Mouse (Mus musculus) stomach, embryonic 16.5 days (tissue): ENCODE measurements at regions not wholly inside any gene's neighbourhood (a gene's known extent, or its start where the extent isn't known, plus 50 kb on each side); places are given as distances from the start of the nearest gene placed in this dataset.
A peak's percentile ranks its signal among the peaks of the same experiment; 100 is the strongest.

Experiments used
- ATAC-seq: fragments of 200-750 bp; cut with Nextera tagmentation; 2 replicates; pipeline ENCODE4 v1.8.0; 2017; ENCODE audit warnings: moderate number of reproducible peaks, moderate TSS enrichment; ENCODE audit not compliant: insufficient read depth, low FRiP score
- H3K27ac ChIP-seq: fragments of 300-500 bp; sonication (generic); 2 replicates; pipeline ENCODE4 v1.5.1; 2014; ENCODE audit warnings: low read length
- H3K27me3 ChIP-seq: fragments of 300-500 bp; sonication (generic); 2 replicates; pipeline ENCODE4 v1.6.1; 2014; ENCODE audit warnings: low read length, control low read depth, mixed read lengths; ENCODE audit not compliant: control insufficient read depth, insufficient read depth
- H3K36me3 ChIP-seq: fragments of 300-500 bp; sonication (generic); 2 replicates; pipeline ENCODE4 v1.6.1; 2014; ENCODE audit warnings: low read length; ENCODE audit not compliant: control insufficient read depth, insufficient read depth
- H3K4me1 ChIP-seq: fragments of 300-500 bp; sonication (generic); 2 replicates; pipeline ENCODE4 v1.6.1; 2014; ENCODE audit warnings: low read length, control low read depth, mixed read lengths; ENCODE audit not compliant: control insufficient read depth, insufficient read depth
- H3K4me2 ChIP-seq: fragments of 300-500 bp; sonication (generic); 2 replicates; pipeline ENCODE4 v1.6.1; 2014; ENCODE audit warnings: low read depth, low read length, mixed read lengths
- H3K4me3 ChIP-seq: fragments of 300-500 bp; sonication (generic); replicated peaks from 2 replicates; pipeline ENCODE4 v1.5.1; 2014; ENCODE audit warnings: mild to moderate bottlenecking, low read length
- H3K9ac ChIP-seq: fragments of 300-500 bp; sonication (generic); 2 replicates; pipeline ENCODE4 v1.6.1; 2014; ENCODE audit warnings: low read length
- H3K9me3 ChIP-seq: fragments of 300-500 bp; sonication (generic); replicated peaks from 2 replicates; pipeline ENCODE4 v1.6.1; 2016; ENCODE audit warnings: low read length, control low read depth; ENCODE audit not compliant: control insufficient read depth
- WGBS: fragments of 180-500 bp; shearing (Covaris S2); extraction: QIAGEN DNeasy Blood & Tissue Kit; methylation state at CpG from one replicate; pipeline ENCODE4 v1.1.7; 2014; 5-methylcytosine and 5-hydroxymethylcytosine counted together

DNA sequence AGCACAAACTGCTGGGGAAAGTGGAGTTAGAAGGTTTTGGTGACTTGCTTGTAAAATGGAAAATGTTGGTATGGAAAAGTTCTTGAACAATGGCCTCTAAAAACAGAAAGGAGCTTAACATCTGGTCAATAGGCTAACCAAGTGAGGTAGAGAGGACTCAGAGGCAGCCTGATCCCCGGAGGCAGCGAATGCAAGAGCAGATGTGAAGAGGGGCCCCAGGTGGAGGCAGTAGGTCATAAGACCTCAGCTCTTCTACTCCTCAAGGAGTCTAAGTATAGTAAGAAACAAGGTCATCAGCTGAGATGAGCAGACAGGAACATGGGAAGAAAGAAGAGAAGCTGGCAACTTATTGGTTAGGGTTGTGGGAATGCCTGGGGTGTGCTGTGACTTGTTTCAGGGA lies 493.5 kb upstream of the Gm10131 start:
- H3K36me3 ChIP-seq = no peaks in the 10 kb centered on the region
- H3K27ac ChIP-seq = no peak overlapping the region
- ATAC-seq = no peak
- WGBS = 91% methylated on average over 2 of the region's 2 CpGs
- H3K27me3 ChIP-seq = no peaks in the 10 kb centered on the region
- H3K9ac ChIP-seq = no peak overlapping the region
- no peak overlapping the region for H3K4me3 ChIP-seq
- H3K4me1 ChIP-seq = no peaks in the 10 kb centered on the region
- H3K4me2 ChIP-seq = no peak overlapping the region
- H3K9me3 ChIP-seq = no peaks in the 10 kb centered on the region

DNA sequence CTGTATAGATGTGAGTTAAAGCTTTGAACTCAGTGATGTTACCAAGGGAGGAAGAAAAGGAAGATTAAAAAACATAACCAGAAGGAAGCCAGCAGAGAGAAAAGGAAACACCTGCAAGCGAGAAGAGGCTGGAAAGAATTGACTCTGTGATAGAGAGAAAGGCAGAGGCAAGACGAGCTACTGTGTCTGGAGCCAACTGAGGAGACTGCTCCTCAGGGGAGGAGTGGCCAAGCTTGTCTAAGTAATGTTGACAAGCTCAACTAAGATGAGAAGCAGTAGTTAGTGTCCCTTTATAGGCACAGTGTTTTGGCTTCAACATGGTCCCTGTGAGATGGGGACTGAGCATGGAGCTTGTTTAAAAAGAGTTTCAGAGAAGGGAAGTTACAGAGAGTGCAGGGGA lies 493.0 kb upstream of the Gm10131 start:
- no peak overlapping the region for H3K27ac ChIP-seq
- H3K27me3 ChIP-seq = no peaks in the 10 kb centered on the region
- no peaks in the 10 kb centered on the region for H3K36me3 ChIP-seq
- H3K9ac ChIP-seq = no peak overlapping the region
- 66% methylated on average over 2 of the region's 2 CpGs for WGBS
- no peaks in the 10 kb centered on the region for H3K9me3 ChIP-seq
- no peak overlapping the region for H3K4me2 ChIP-seq
- no peak overlapping the region for H3K4me3 ChIP-seq
- no peak for ATAC-seq
- H3K4me1 ChIP-seq = no peaks in the 10 kb centered on the region

DNA sequence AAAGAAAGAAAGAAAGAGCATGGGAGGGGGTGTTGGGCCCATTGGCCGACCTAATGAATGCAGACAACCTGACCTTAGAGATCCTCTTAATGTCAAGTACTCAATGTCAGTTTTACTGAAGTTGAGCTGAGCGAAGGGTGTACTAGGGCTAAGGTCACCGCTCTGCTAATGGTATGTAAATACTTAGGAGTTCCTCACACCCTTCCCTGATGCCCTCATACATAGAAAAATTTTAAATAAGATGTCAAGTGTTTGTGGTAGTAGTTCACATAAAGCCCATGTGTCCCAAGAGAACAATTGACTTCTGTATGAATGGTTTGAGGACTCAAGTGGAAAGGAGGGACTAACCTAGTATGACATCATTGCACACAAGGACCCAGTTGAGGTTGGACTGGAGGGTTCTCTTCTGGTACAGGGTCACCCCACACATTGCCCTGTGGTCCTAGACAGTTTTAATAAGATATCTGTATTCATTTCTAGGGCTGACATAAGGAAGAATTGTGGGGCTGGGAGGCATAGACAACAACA lies 490.0 kb upstream of the Gm10131 start:
- WGBS = 73% methylated on average over 3 of the region's 3 CpGs
- ATAC-seq = no peak
- Histone ChIP-seq H3K4me3 (no peak overlapping the region), H3K36me3 (no peaks in the 10 kb centered on the region), H3K9me3 (no peaks in the 10 kb centered on the region), H3K27me3 (no peaks in the 10 kb centered on the region), H3K4me2 (no peak overlapping the region), H3K9ac (no peak overlapping the region), H3K27ac (no peak overlapping the region), H3K4me1 (no peaks in the 10 kb centered on the region)

DNA sequence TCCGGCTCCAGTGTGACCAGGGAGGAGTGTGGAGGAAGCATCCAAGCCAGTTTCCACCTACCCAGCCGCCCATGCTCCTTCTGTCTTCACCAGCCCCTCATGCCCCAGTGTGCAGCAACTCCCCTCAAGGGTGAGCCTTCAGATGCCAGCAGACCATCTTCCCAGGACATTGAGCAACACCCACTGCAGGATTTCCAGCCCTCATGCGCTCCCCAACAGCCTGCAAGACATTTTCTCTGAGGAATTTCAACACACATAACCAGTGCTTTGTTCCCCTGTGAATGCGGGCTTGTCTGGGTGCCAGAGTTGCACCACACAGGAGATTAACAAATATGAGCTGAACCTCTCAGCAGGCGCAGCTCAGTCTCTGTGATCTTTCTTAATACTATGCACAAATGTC lies 489.3 kb upstream of the Gm10131 start:
- Histone ChIP-seq H3K36me3 (no peaks in the 10 kb centered on the region), H3K4me1 (no peaks in the 10 kb centered on the region), H3K27ac (peak overlapping the region; percentile 43), H3K9ac (no peak overlapping the region), H3K4me3 (no peak overlapping the region), H3K27me3 (no peaks in the 10 kb centered on the region), H3K4me2 (no peak overlapping the region), H3K9me3 (no peaks in the 10 kb centered on the region)
- WGBS = 60% methylated on average over 5 of the region's 5 CpGs
- ATAC-seq = no peak; the same call in 1 of the 2 replicates

DNA sequence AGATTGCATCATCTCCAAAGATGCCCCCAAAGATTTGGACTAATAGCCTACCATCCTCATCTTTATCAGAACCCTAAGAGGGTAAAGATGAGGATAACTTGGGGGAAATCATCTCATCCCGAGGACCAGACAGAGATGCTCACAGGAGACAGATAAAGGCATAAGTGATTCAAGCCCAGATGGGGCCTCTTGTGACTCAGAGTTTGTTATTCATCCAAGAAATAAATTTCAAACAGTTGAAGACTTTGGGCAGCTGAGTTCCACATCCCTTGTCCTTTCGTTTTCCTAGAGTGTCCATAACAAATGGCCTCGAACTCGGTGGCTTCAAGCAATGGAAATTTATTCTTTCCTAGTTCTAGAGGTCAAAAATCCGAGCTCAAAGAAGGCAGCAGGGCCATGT lies 485.1 kb upstream of the Gm10131 start:
- Histone ChIP-seq H3K4me2 (no peak overlapping the region), H3K27me3 (no peaks in the 10 kb centered on the region), H3K9me3 (no peaks in the 10 kb centered on the region), H3K4me1 (no peaks in the 10 kb centered on the region), H3K36me3 (no peaks in the 10 kb centered on the region), H3K9ac (no peak overlapping the region), H3K27ac (no peak overlapping the region), H3K4me3 (no peak overlapping the region)
- 57% methylated on average over 5 of the region's 5 CpGs for WGBS
- no peak for ATAC-seq

DNA sequence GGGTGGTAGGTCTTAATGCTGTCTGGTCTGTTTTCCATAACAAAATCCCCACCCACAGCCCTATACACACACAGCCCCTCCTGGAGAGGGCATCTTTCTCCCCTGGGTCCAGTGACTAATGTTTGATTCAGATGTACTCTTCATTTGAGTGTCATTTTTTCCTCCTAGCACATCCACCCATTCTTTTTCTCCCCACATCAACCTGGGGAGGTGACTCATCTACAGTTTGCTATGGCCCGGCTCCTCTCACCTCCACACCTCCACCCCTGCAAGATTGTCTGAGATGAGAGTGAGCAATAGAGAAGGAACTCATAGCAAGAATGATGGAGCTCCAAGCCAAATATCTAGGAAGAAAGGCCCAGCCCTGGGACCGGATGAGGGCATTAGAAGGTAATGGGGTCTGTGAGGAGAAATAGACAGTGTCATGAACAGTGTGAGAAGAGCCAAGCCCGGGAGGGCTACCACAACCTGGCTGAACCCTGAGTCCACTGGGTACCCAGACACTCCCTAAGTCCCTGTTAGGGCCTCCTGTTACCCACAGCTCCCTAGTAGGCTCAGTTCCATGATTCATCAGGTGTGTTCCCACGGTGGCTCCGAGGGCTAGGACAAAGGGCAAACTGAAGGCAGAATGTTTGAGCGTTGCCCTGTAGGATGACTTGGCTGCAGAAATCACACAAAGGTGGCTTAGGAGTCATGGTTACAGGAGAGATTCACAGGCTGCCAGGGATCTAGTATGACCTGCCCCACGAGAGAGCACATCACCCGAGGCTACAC lies 479.6 kb upstream of the Gm10131 start:
- WGBS = 83% methylated on average over 8 of the region's 8 CpGs
- ATAC-seq = peak; percentile 53; the same call in 1 of the 2 replicates
- no peaks in the 10 kb centered on the region for H3K4me1 ChIP-seq
- no peaks in the 10 kb centered on the region for H3K9me3 ChIP-seq
- no peak overlapping the region for H3K4me3 ChIP-seq
- no peak overlapping the region for H3K4me2 ChIP-seq
- H3K27me3 ChIP-seq = no peaks in the 10 kb centered on the region
- H3K36me3 ChIP-seq = no peaks in the 10 kb centered on the region
- peak overlapping the region; percentile 30; the same call in 1 of the 2 replicates for H3K27ac ChIP-seq
- no peak overlapping the region for H3K9ac ChIP-seq

DNA sequence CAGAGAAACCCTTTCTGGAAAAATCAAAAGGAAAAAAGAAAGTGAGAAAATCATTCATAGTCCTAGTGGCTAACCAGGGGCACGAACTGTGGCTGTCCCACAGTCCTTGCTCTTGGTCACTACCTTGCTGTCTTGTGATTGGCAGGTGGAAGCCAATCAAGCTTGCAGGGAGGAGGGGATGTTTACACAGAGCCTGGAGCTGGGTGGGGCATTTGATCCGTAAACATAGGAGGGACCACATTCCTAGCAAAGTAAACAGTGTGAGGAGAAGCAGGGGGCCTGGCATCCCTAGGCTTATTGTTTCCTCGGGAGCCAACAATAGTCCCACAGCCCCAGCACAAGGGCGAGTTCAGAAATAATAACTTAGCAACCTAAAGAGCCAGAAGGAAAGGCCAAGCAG lies 466.5 kb upstream of the Gm10131 start:
- Histone ChIP-seq H3K27ac (0 out of 2 replicates have a peak overlapping the region, but pooled peaks have one; percentile 10), H3K9ac (no peak overlapping the region), H3K9me3 (no peaks in the 10 kb centered on the region), H3K36me3 (no peaks in the 10 kb centered on the region), H3K4me3 (no peak overlapping the region), H3K27me3 (no peaks in the 10 kb centered on the region), H3K4me1 (peaks cover 6% of the 10 kb centered on the region), H3K4me2 (no peak overlapping the region)
- peak; percentile 91 for ATAC-seq
- 29% methylated on average over 4 of the region's 4 CpGs for WGBS

DNA sequence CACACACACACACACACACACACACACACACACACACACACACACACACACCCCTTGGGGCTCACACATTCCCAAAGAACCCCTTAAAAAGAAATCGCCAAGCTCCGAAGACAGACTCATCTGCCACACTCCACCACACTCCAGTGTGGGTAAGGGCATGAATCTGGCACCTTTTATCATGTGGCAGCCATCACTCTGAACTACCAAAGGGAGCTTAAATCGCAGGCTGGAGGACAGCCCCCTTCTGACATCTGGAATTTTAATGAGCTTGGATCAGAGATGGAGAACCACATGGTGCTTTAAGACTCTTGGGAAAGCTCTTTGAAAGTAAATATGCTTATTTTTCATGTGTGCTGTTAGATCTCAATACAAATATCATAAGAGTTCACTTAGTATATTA lies 462.5 kb upstream of the Gm10131 start:
- Histone ChIP-seq H3K4me1 (peaks cover 6% of the 10 kb centered on the region), H3K4me2 (no peak overlapping the region), H3K27ac (no peak overlapping the region), H3K4me3 (no peak overlapping the region), H3K27me3 (no peaks in the 10 kb centered on the region), H3K9me3 (no peaks in the 10 kb centered on the region), H3K9ac (no peak overlapping the region), H3K36me3 (no peaks in the 10 kb centered on the region)
- 59% methylated on average over 3 of the region's 3 CpGs for WGBS
- no peak for ATAC-seq

DNA sequence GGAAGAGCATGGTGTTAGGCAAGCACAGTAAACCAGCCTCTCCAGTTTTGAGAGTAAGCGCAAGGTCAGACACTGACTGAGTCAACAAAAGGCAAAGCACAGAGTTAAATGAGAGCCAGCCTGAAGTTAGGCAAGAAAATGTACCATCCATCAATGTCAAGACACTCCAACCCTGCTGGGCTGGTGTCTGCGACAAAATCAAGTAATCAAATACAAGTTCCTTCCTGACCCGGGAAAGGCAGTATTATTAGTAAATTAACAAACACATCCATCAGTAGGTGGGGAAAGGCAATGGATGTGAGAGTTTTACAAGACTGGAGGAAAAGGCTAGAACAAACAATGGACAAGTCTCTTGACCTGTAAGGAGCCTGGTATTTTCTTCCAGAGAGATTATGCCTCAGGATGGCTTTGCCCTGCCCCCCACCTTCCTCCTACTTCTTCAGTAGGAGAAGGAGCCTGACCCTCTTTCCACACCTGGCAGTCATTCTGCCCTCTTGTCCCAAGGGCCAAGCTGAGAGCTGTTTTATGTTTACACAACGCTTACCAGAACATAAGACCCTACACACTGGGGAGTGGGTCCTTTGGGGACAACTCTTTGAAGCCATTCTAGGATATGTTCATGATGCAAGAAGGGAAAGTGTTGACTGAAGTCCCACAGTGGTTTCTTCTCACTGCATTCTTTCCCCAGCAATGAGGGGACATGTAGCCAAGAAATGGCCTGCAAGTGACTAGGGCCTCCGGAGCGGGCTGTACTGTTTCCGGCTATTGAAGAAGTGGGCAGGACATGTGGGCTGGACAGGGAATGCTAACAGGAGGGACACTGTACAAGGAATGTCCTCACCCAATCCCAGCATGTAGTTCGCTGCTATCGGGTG lies 461.7 kb upstream of the Gm10131 start:
- Histone ChIP-seq H3K36me3 (no peaks in the 10 kb centered on the region), H3K9me3 (no peaks in the 10 kb centered on the region), H3K4me2 (no peak overlapping the region), H3K4me3 (no peak overlapping the region), H3K27ac (peak overlapping the region; percentile 82), H3K4me1 (peaks cover 6% of the 10 kb centered on the region), H3K27me3 (no peaks in the 10 kb centered on the region), H3K9ac (no peak overlapping the region)
- 35% methylated on average over 9 of the region's 9 CpGs for WGBS
- ATAC-seq = peak; percentile 90
